Mouse (Mus musculus): ENCODE measurements at regions not wholly inside any gene's neighbourhood (a gene's known extent, or its start where the extent isn't known, plus 50 kb on each side); places are given as distances from the start of the nearest gene placed in this dataset.

DNA sequence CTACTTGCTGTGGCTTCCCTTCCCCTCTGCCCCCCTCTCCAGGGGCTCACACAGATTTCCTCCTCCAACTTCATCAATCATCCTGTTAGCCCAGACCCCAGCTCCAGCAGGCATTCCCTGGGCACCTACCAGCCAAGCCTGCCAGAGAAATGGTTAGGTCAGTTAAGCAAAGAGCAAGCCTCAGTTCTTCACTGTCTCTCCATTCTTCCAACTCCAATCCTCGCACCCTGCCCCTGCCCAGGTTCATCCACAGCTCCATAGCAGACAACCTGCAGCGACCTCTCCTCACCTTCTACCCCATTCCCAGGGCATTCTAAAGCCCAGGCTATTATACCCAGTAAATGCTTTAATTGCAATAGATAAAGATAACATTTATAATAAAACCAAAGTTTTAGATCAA is 408.0 kb upstream of the Trpc7 start:
- TF ChIP-seq POLR2A (IDR thresholded peaks at IDR 0.05; ENCODE audit: control insufficient read depth, extremely low read depth, insufficient read depth, low read length, poor library complexity): no peak
- TF ChIP-seq CTCF (IDR thresholded peaks at IDR 0.05; ENCODE audit: borderline replicate concordance, control insufficient read depth, extremely low read depth, insufficient read depth, low read length, poor library complexity): no peak
